Mouse (Mus musculus) lung, embryonic 16.5 days (tissue): ENCODE results near the gene S100pbp. TPM values are rescaled to one million over a fixed set of nuclear protein-coding genes. Genes with fewer than 3 reads are reported as not detected.

ENCODE experiments used
- ATAC-seq: fragments of 200-750 bp; cut with Nextera tagmentation; 2 replicates; pipeline ENCODE4 v1.8.0; 2017; ENCODE audit warnings: low read depth, mild to moderate bottlenecking, moderate library complexity
- H3K27ac ChIP-seq: fragments of 300-500 bp; sonication (generic); 2 replicates; pipeline ENCODE4 v1.5.1; 2014; ENCODE audit warnings: mild to moderate bottlenecking, control low read depth, low read length
- H3K27me3 ChIP-seq: fragments of 300-500 bp; sonication (generic); 2 replicates; pipeline ENCODE4 v1.6.1; 2014; ENCODE audit warnings: low read depth, low read length, mixed read lengths; ENCODE audit not compliant: control insufficient read depth, insufficient read depth
- H3K36me3 ChIP-seq: fragments of 300-500 bp; sonication (generic); 2 replicates; pipeline ENCODE4 v1.6.1; 2014; ENCODE audit warnings: low read length; ENCODE audit not compliant: control insufficient read depth, insufficient read depth
- H3K4me1 ChIP-seq: fragments of 300-500 bp; sonication (generic); replicated peaks from 2 replicates; pipeline ENCODE4 v1.6.1; 2014; ENCODE audit warnings: low read length, mixed read lengths; ENCODE audit not compliant: control insufficient read depth, insufficient read depth
- H3K4me2 ChIP-seq: fragments of 300-500 bp; sonication (generic); 2 replicates; pipeline ENCODE4 v1.6.1; 2014; ENCODE audit warnings: low read depth, low read length, control low read depth
- H3K4me3 ChIP-seq: fragments of 300-500 bp; sonication (generic); 2 replicates; pipeline ENCODE4 v1.5.1; 2014; ENCODE audit warnings: mild to moderate bottlenecking, low read length, control low read depth
- H3K9ac ChIP-seq: fragments of 300-500 bp; sonication (generic); 2 replicates; pipeline ENCODE4 v1.6.1; 2014; ENCODE audit warnings: low read length, control low read depth
- H3K9me3 ChIP-seq: fragments of 300-500 bp; sonication (generic); 2 replicates; pipeline ENCODE4 v1.6.1; 2016; ENCODE audit warnings: low read length; ENCODE audit not compliant: control insufficient read depth
- WGBS: fragments of 180-500 bp; shearing (Covaris S2); extraction: QIAGEN DNeasy Blood & Tissue Kit; methylation state at CpG from one replicate; pipeline ENCODE4 v1.1.7; 2014; 5-methylcytosine and 5-hydroxymethylcytosine counted together
- polyA plus RNA-seq: library from polyadenylated mRNA; unstranded; fragments of >200 nt; fragmentation: Nextera tagmentation; extraction: Ambion mirVana; gene quantifications from 2 replicates; pipeline ENCODE4 v1.2.1, GENCODE M21; 2015

Gene S100pbp
- polyA plus RNA-seq, 1 experiment from 2014 or later: 15.8 TPM

DNA sequence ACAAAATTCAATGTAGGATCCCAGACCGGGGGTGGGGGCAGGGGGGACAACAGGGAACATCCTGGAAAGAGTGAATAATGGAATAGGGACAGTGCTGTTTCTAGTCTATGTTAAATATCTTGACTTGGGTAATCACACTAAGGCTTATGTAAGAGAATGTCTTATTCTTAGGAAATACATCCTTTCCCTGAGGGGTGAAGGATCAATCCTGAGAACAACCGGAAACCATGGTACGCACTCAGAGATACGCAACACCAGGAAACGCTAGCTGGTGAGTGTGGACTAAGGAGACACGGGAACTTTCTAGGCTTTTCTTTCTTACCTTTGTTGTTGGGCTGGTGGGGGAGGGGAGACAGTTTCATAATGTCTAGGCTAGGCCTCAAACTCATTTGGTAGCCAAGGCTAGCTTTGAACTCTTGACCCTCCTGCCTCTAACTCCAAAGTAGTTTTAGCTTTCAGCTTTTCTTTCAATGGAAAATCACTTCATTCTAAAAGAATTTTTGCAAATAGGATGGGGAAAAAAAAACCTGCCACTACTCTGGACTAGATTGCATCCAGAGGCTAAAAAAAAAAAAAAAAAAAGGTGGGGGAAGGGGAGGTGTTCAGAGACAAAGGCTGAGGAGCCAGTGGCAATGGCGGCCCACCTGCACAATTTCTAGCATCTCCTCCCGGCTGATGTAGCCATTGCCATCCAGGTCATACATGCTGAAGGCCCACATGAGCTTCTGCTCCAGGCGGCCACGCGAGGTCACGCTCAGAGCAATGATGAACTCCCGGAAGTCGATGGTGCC lies 71.6 kb downstream of the S100pbp start:
- 80% methylated on average over 14 of the region's 14 CpGs for WGBS
- Histone ChIP-seq H3K27ac (no peak overlapping the region), H3K4me1 (peaks cover 9% of the 10 kb centered on the region), H3K9ac (no peak overlapping the region), H3K9me3 (no peaks in the 10 kb centered on the region; the same call in 1 of the 2 replicates), H3K36me3 (no peaks in the 10 kb centered on the region), H3K4me2 (no peak overlapping the region), H3K4me3 (no peak overlapping the region), H3K27me3 (peaks cover 27% of the 10 kb centered on the region)
- no peak for ATAC-seq

- Histone ChIP-seq H3K36me3 (no peaks in the 10 kb centered on the region), H3K27me3 (peaks cover 25% of the 10 kb centered on the region), H3K4me1 (peaks cover 14% of the 10 kb centered on the region), H3K4me3 (no peak overlapping the region), H3K27ac (no peak overlapping the region), H3K9ac (no peak overlapping the region), H3K9me3 (no peaks in the 10 kb centered on the region; the same call in none of the 2 replicates), H3K4me2 (no peak overlapping the region)
- ATAC-seq: no peak
- WGBS: 89% methylated on average over 8 of the region's 8 CpGs
Observed at GRCm38 (mm10) chr4:129116703-129117102, 72.8 kb downstream of the S100pbp start.

DNA sequence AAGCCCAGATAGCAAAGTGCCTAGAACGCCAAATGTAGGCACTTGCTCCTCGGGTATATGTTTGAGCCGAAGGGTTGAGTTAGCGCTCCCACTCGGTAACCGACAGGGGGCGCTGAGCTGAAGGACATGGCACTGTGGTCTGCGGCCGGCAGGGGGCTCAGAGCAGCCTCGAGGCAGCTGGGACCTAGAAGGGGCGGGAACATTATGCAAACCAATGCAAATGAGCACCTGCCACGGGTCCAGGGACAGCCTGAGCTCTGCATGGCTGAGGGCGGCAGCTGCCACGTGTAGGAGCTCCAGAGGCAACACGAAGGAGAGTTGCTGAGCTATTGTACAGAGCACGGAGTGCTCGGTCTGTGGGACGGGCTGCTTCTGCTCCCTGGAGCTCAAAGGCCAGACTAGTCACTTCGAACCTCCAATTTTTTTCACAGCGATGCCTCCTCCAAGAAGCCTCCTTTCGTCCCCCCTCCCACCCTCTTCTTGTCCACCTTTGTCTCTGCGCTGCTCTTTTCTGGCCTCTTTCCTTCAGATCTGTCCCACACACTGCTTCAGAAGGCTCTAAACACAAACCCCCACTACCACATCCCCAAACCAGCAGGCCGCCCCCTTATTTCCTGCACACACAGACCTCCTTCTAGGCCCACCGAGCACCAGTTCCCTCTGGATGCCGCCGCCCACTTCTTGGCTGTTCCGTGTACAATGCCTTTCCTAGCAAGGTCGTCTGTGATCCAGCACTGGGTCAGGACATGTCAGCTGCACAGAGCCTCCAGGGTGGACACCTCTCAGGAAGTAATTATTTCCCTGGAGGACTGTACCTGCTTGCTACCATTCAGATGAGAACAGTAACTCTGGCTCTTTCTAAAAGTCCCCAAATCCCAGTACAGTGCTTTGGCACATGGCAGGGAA lies 76.2 kb downstream of the S100pbp start:
- H3K4me1 ChIP-seq: peaks cover 6% of the 10 kb centered on the region
- no peak overlapping the region for H3K4me3 ChIP-seq
- H3K4me2 ChIP-seq: no peak overlapping the region
- H3K36me3 ChIP-seq: no peaks in the 10 kb centered on the region
- H3K9me3 ChIP-seq: no peaks in the 10 kb centered on the region; the same call in none of the 2 replicates
- WGBS: 27% methylated on average over 28 of the region's 28 CpGs
- H3K9ac ChIP-seq: no peak overlapping the region
- ATAC-seq: peak; percentile 70
- H3K27me3 ChIP-seq: no peaks in the 10 kb centered on the region; the same call in 1 of the 2 replicates
- H3K27ac ChIP-seq: no peak overlapping the region

DNA sequence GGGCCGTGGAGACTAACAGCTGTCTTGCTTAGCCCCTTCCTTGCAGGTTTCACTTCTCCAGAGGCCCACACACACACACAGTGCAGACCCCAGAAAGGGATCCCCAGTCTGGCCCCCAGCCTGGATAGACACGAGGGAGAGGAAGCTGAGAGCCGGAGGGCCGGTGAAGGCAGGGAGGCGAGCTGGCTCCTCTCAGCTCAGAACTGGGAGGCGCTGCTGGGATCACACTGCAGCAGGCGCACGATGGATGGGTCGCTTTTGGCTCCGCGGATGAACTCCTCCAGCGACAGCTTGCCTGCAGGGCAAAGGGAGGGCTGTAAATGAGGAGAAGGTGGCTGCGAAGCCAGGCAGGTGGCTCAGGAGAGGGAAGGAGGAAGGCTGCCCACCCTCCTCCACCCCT lies 77.3 kb downstream of the S100pbp start:
- 29% methylated on average over 13 of the region's 13 CpGs for WGBS

DNA sequence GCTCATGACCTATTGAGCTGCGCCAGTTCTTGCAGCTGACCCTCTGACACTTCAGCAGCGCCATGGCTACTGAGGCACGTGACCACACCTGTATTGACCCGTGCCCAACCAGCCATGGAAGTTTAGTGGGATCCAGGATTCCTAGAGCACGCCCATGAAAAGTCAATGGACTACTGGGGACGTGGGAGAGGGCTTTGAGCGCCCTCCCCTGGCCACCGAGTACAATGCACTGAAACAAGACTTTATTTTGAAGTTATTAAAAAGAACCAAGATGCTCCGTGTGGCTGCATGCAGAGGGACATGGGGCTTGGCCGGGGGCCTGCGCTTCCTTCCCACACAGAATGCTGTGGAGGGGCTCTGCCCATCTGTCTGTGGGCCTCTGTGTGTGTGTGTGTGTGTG lies 78.2 kb downstream of the S100pbp start:
- WGBS: 46% methylated on average over 11 of the region's 11 CpGs
- Histone ChIP-seq H3K9me3 (no peaks in the 10 kb centered on the region; the same call in none of the 2 replicates), H3K36me3 (no peaks in the 10 kb centered on the region), H3K4me1 (peaks cover 12% of the 10 kb centered on the region), H3K4me3 (no peak overlapping the region), H3K27me3 (no peaks in the 10 kb centered on the region; the same call in 1 of the 2 replicates), H3K9ac (no peak overlapping the region), H3K27ac (no peak overlapping the region), H3K4me2 (no peak overlapping the region)
- ATAC-seq: no peak

More for the DNA sequence above, 77.3 kb downstream of the S100pbp start:
- Histone ChIP-seq H3K4me3 (no peak overlapping the region), H3K27me3 (no peaks in the 10 kb centered on the region; the same call in 1 of the 2 replicates), H3K9me3 (no peaks in the 10 kb centered on the region; the same call in none of the 2 replicates), H3K4me1 (peaks cover 11% of the 10 kb centered on the region), H3K9ac (no peak overlapping the region), H3K4me2 (peak overlapping the region; percentile 32), H3K27ac (no peak overlapping the region), H3K36me3 (no peaks in the 10 kb centered on the region)
- ATAC-seq: peak; percentile 8; the same call in 1 of the 2 replicates

GRCm38 (mm10) chr4:129110804-129111203 lies 78.7 kb downstream of the S100pbp start:
- no peak overlapping the region for H3K27ac ChIP-seq
- 79% methylated on average over 6 of the region's 6 CpGs for WGBS
- no peaks in the 10 kb centered on the region; the same call in none of the 2 replicates for H3K9me3 ChIP-seq
- H3K27me3 ChIP-seq: peaks cover 4% of the 10 kb centered on the region; the same call in 1 of the 2 replicates
- H3K4me3 ChIP-seq: no peak overlapping the region
- no peak for ATAC-seq
- H3K36me3 ChIP-seq: no peaks in the 10 kb centered on the region
- H3K4me1 ChIP-seq: peaks cover 16% of the 10 kb centered on the region
- no peak overlapping the region for H3K9ac ChIP-seq
- H3K4me2 ChIP-seq: no peak overlapping the region

- H3K36me3 ChIP-seq: no peaks in the 10 kb centered on the region
- no peaks in the 10 kb centered on the region; the same call in none of the 2 replicates for H3K9me3 ChIP-seq
- WGBS: 82% methylated on average over 7 of the region's 7 CpGs
- no peak overlapping the region for H3K27ac ChIP-seq
- H3K4me3 ChIP-seq: no peak overlapping the region
- H3K4me1 ChIP-seq: peaks cover 21% of the 10 kb centered on the region
- H3K4me2 ChIP-seq: no peak overlapping the region
- ATAC-seq: no peak
- H3K27me3 ChIP-seq: peaks cover 15% of the 10 kb centered on the region
- H3K9ac ChIP-seq: no peak overlapping the region
Observed at GRCm38 (mm10) chr4:129108624-129109023, 80.9 kb downstream of the S100pbp start.

DNA sequence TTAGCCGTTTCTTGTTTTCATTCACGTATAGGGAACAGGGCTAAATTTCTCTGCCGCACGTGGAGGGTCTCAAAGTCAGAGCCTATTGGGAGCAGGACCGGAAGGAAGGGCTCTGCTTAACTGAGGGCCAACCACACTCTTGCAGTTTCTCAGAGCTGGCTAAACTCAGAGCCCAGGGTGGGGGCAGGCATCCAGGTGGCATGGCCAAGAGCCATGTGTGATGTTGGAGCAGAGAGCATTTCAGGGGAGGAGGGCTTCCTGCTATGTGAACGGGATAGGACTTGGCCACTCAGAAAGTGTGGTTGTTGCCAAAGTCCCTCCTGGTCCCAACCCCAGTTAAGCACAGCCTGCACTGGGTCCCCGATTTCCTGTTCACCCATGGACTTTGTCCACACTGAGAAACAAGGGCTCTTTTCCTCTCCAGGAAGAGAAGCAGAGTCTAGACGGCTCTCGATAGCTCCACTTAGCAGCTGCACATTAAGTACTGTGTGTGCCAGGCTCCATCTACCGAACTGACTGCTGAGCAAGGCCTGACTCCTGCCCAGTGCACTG lies 82.1 kb downstream of the S100pbp start:
- no peak overlapping the region for H3K9ac ChIP-seq
- H3K4me1 ChIP-seq: peaks cover 21% of the 10 kb centered on the region
- H3K27ac ChIP-seq: no peak overlapping the region
- ATAC-seq: no peak
- H3K4me3 ChIP-seq: no peak overlapping the region
- H3K4me2 ChIP-seq: no peak overlapping the region
- peaks cover 15% of the 10 kb centered on the region for H3K27me3 ChIP-seq
- no peaks in the 10 kb centered on the region for H3K9me3 ChIP-seq
- WGBS: 45% methylated on average over 10 of the region's 10 CpGs
- no peaks in the 10 kb centered on the region for H3K36me3 ChIP-seq
